Mouse (Mus musculus) lung, postnatal 0 days (tissue): ENCODE data around the gene 2310061I04Rik.

Experiments used
- CTCF ChIP-seq: IDR thresholded peaks from 2 replicates; pipeline ENCODE4 v1.5.1; 2016; ENCODE audit warnings: antibody characterized with exemption, mild to moderate bottlenecking
- EP300 ChIP-seq: IDR thresholded peaks from 2 replicates; pipeline ENCODE4 v1.6.1; 2016; ENCODE audit warnings: antibody characterized with exemption, mild to moderate bottlenecking, control low read depth

DNA sequence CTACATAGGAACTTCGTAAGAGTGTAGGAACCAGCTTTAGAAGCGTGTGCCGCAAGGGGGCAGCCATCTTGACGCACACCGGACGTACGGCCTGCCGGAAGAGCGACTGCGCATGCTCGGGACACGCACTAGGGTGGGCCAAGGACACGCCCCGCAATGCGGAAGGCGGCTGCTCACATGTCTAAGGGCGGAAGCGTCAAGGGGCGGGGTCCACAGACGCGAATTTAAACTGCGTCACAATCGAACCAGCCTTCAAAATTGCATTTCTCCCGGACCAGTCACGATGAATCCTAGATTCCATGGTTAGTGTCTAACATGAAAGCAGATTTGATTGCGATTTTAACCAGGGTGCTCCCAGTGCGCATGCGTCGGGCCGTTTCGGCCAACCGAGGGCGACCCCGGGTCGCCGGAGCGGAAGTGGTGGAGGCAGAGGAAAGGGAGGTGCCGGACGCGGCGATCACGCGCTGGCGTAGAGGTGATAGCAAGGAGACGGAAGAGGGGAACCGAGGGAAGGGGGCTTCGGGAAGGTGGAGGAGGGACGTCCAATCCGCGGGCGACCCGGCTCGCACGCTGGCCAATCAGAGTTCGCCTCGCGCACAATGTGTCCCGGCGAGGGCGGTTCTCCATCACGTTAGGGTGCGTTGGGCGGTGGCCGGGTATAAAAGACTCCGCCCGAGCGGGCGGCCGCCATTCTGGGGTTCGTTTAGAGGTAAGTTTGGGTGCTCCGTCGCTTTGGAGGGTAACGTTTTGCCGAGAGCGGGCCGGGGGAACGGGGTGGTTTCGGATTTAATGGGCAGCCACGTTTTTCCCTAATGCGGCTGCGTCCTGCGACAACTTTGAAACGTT lies 19.3 kb upstream of the 2310061I04Rik start, which contains the start of the genes Mrps18b and Ppp1r10:
- peak; percentile 77 for TF ChIP-seq CTCF
- TF ChIP-seq EP300, result peak; percentile 81
